Mouse (Mus musculus): ENCODE data around the gene Begain.

- TF ChIP-seq CTCF (IDR thresholded peaks at IDR 0.05; ENCODE audit: extremely low read depth, insufficient read length, insufficient replicate concordance, low read depth, low read length) (no peak), POLR2A (IDR thresholded peaks at IDR 0.05; ENCODE audit: low read depth, low read length) (no peak)
Measured at GRCm38 (mm10) chr12:109049949-109050348, 18.1 kb downstream of the Begain start.

All from small intestine, adult 2 months (tissue).